Mouse (Mus musculus) skeletal muscle tissue, adult 2 months (tissue): Measurements from ENCODE around the gene Tcl1.
"Not testable (repeated sequence)": the region's sequence is repeated elsewhere in the genome, so short reads cannot be mapped to it uniquely, and the experiment has no call there.

Experiments
- DNase-seq: peaks from one replicate; pipeline ENCODE4 v3.0.0-alpha.2; 2012; ENCODE audit warnings: low read depth, low spot score

Gene Tcl1

DNA sequence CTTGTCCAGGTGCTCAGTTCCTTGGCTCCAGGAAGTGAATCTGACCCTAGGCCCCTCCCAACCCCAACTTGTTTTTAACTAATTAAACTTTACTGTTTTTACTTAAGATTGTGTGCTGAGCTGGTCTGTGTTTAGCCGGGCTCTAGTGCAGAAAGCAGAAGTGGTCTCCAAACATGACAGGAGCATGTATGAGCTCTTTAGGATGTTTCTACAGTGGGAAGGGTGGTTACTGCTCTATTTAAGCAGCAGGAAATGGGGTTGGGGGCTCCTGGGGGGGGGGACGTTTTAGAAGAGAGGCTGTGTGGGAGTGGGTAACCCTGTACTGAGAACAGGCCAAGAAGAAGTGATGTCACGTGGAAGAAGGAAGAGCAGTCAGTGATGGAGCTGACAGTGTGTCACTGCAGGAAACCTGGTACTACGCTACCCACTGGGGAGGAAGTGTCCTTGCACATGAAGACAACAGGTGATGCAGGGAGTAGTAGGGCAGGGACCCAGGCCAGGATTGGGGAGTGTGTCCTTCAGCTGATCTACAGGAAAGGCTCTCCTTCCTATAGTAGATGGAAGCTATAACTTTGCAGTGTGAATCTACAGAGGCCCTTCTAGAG, 41.5 kb downstream of the Tcl1 start:
- not testable (repeated sequence) for DNase-seq

DNA sequence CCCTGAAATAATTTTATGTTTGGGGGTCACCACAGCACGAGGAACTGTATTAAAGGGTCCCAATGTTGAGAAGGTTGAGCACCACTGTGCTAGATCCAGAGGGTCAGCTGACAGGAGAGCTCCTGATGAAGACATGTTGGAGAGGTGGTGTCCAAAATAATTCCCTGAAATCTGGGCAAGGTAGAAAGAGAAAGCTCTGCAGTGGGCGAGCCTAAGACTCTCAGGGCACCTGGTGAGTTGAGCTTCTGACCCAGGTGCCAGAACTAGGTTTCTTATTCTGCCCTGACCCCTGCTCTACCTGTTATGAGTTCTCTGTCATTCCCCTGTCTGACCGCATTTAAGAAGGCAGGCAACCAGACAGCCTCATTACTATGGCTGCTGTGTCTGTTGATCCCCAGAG, 46.5 kb downstream of the Tcl1 start, which contains the start of gene Tcl1b5:
Gene Tcl1b5 (plus strand): TSS at position 301 of the 400 bp plus-strand sequence.
- not testable (repeated sequence) for DNase-seq

DNA sequence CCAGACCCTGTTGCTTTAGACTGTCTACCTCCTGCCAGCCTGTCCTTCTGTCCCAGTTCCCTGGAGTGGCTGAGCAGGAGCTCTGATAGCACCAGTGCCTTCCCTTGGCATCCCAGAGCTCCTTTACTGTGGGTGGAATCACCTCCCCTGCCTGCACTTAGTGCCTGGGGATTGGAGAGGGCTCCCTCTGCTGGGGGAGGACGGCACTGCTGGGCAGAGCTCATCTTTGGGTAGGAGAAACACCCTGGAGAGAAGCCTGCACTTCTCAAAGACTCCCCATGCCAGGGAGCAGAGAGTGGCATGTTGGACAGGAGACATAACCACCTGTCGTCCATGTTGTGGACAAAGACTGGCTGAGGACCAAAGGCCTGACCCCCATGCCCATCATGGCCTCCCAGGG, 48.3 kb downstream of the Tcl1 start:
- DNase-seq, result not testable (repeated sequence)

DNA sequence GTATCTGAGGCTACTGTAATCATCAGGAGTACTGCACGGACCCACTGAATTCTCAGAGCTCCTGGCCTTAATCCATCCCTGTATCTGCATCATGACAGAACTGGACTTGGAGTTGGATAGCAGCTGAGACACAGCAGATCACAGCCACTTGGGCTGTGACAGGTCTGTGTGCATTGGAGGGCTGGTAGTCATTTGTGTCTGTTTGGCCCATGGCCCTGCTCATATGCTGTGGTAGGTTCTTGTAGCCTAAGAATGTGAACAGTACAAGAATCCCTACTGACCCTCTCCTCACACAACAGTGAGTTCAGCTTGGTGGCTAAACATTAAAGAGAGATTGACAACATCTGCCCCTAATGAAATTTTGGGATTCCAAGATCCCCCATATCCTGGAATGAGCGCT, 49.2 kb downstream of the Tcl1 start:
- DNase-seq, result no peak
